In genomic region chr19:38614067-38614675, GRCm38 (mm10) we compare ENCODE assay signal across 26 mouse cellular contexts.
DNase-seq lines count a peak whose midpoint lies in the region; ATAC-seq lines count a peak whose summit lies in the region.
"Had no signal": no experiment of that assay in that cellular context is flagged by ENCODE, and none has a peak within 500 bp of the region (broad histone marks: within the 10 kb centered on the region; RNA-seq: fewer than 3 reads in every experiment).

No protein-coding gene starts in this region.

- no peaks in the 10 kb centered on the region for H3K27me3 ChIP-seq in forebrain, embryonic 15.5 days
- no peaks in the 10 kb centered on the region for H3K27me3 ChIP-seq in forebrain, embryonic 10.5 days (ENCODE audit: poor library complexity, severe bottlenecking)
- H3K27me3 ChIP-seq in midbrain, embryonic 11.5 days (ENCODE audit: control insufficient read depth, insufficient read depth, low read length): no peaks in the 10 kb centered on the region
- no peaks in the 10 kb centered on the region for H3K27me3 ChIP-seq in midbrain, embryonic 14.5 days (ENCODE audit: control insufficient read depth, insufficient read depth, low read length)
- H3K27me3 ChIP-seq: heart, embryonic 15.5 days; kidney, embryonic 15.5 days; limb, embryonic 12.5 days; liver, embryonic 13.5 days; midbrain, embryonic 12.5 days had no signal

- H3K9me3 ChIP-seq in forebrain, embryonic 15.5 days: no peaks in the 10 kb centered on the region
- no peaks in the 10 kb centered on the region for H3K9me3 ChIP-seq in forebrain, embryonic 10.5 days
- no peaks in the 10 kb centered on the region for H3K9me3 ChIP-seq in midbrain, embryonic 11.5 days (ENCODE audit: control insufficient read depth, low read length)
- no peaks in the 10 kb centered on the region for H3K9me3 ChIP-seq in midbrain, embryonic 14.5 days (ENCODE audit: control insufficient read depth, low read length)
- H3K9me3 ChIP-seq: heart, embryonic 10.5 days; heart, embryonic 15.5 days; kidney, embryonic 15.5 days; limb, embryonic 12.5 days; liver, embryonic 13.5 days; midbrain, embryonic 12.5 days had no signal

- H3K27ac ChIP-seq in forebrain, embryonic 15.5 days (replicated peaks): no peak overlapping the region
- no peak overlapping the region for H3K27ac ChIP-seq in forebrain, embryonic 10.5 days
- no peak overlapping the region for H3K27ac ChIP-seq in midbrain, embryonic 11.5 days (ENCODE audit: low read depth, low read length)
- H3K27ac ChIP-seq in midbrain, embryonic 14.5 days (replicated peaks; ENCODE audit: low read depth, low read length): no peak overlapping the region
- H3K27ac ChIP-seq: heart, embryonic 10.5 days; heart, embryonic 15.5 days; kidney, embryonic 15.5 days; limb, embryonic 12.5 days; liver, embryonic 13.5 days; midbrain, embryonic 12.5 days had no signal

- no peak overlapping the region for H3K4me2 ChIP-seq in forebrain, embryonic 15.5 days (replicated peaks)
- no peak overlapping the region for H3K4me2 ChIP-seq in midbrain, embryonic 11.5 days
- H3K4me2 ChIP-seq in midbrain, embryonic 14.5 days (ENCODE audit: low read length): no peak overlapping the region
- H3K4me2 ChIP-seq: heart, embryonic 15.5 days; kidney, embryonic 15.5 days; limb, embryonic 12.5 days; liver, embryonic 13.5 days; midbrain, embryonic 12.5 days had no signal

- no peaks in the 10 kb centered on the region for H3K36me3 ChIP-seq in forebrain, embryonic 15.5 days
- H3K36me3 ChIP-seq in forebrain, embryonic 10.5 days (replicated peaks): no peaks in the 10 kb centered on the region
- H3K36me3 ChIP-seq in midbrain, embryonic 11.5 days (ENCODE audit: control insufficient read depth, insufficient read depth, low read length): no peaks in the 10 kb centered on the region
- no peaks in the 10 kb centered on the region for H3K36me3 ChIP-seq in midbrain, embryonic 14.5 days (ENCODE audit: control insufficient read depth, insufficient read depth, low read length)
- H3K36me3 ChIP-seq: heart, embryonic 10.5 days; heart, embryonic 15.5 days; kidney, embryonic 15.5 days; limb, embryonic 12.5 days; liver, embryonic 13.5 days; midbrain, embryonic 12.5 days had no signal

- H3K4me1 ChIP-seq in forebrain, embryonic 15.5 days: peaks cover 5% of the 10 kb centered on the region; the same call in 1 of the 2 replicates
- peaks cover 10% of the 10 kb centered on the region for H3K4me1 ChIP-seq in forebrain, embryonic 10.5 days
- no peaks in the 10 kb centered on the region for H3K4me1 ChIP-seq in midbrain, embryonic 11.5 days (ENCODE audit: control insufficient read depth, insufficient read depth, low read length)
- H3K4me1 ChIP-seq in midbrain, embryonic 14.5 days (ENCODE audit: control insufficient read depth, insufficient read depth, low read length): no peaks in the 10 kb centered on the region
- H3K4me1 ChIP-seq: heart, embryonic 10.5 days; kidney, embryonic 15.5 days; limb, embryonic 12.5 days; liver, embryonic 13.5 days had no signal

- peak; percentile 51; the same call in 1 of the 2 replicates for ATAC-seq in forebrain, embryonic 15.5 days (replicated peaks)
- ATAC-seq in midbrain, embryonic 11.5 days (ENCODE audit: low FRiP score): peak; percentile 70
- ATAC-seq in midbrain, embryonic 14.5 days (ENCODE audit: low FRiP score, low TSS enrichment): no peak
- ATAC-seq: activated CD4-positive, CD25-positive, alpha-beta regulatory T cell, adult 4 months; hindbrain, embryonic 16.5 days had no signal

- WGBS in forebrain, embryonic 15.5 days: 22% methylated on average over 11 of the region's 11 CpGs
- 69% methylated on average over 11 of the region's 11 CpGs for WGBS in forebrain, embryonic 10.5 days
- 68% methylated on average over 11 of the region's 11 CpGs for WGBS in midbrain, embryonic 11.5 days
- 44% methylated on average over 11 of the region's 11 CpGs for WGBS in midbrain, embryonic 14.5 days

- H3K9ac ChIP-seq in forebrain, embryonic 15.5 days (replicated peaks): no peak overlapping the region
- H3K9ac ChIP-seq in midbrain, embryonic 11.5 days (ENCODE audit: low read length): no peak overlapping the region
- H3K9ac ChIP-seq in midbrain, embryonic 14.5 days (replicated peaks; ENCODE audit: low read length): no peak overlapping the region
- H3K9ac ChIP-seq: heart, embryonic 15.5 days; kidney, embryonic 15.5 days; limb, embryonic 12.5 days; liver, embryonic 13.5 days; midbrain, embryonic 12.5 days had no signal

- no peak for DNase-seq in forebrain, embryonic 10.5 days (ENCODE audit: extremely low spot score, low spot score)
- no peak for DNase-seq in midbrain, embryonic 11.5 days (ENCODE audit: low spot score, missing footprints)
- no peak for DNase-seq in midbrain, embryonic 14.5 days
- peak; percentile 13 for DNase-seq in retina, embryonic 14.5 days (ENCODE audit: low spot score)
- DNase-seq in cerebellum, adult 9-11 months: no peak
- DNase-seq in left cerebral cortex, adult 9 months (ENCODE audit: low spot score in 2 of 2): no peak
- DNase-seq: adrenal gland, adult 2 months; adrenal gland, postnatal 36 days; cerebellum, adult 2 months; cerebellum, postnatal 25 days; gastrocnemius, postnatal 10 days; kidney, adult 18-20 months; kidney, postnatal 25 days; liver, embryonic 13.5 days; lung, adult 2 months; right cerebral cortex, postnatal 25 days; thymus, adult 2 months; thymus, postnatal 36 days had no signal

- H3K4me3 ChIP-seq in forebrain, embryonic 15.5 days: no peak overlapping the region
- H3K4me3 ChIP-seq in forebrain, embryonic 10.5 days: no peak overlapping the region
- no peak overlapping the region for H3K4me3 ChIP-seq in midbrain, embryonic 11.5 days (ENCODE audit: low read depth, low read length)
- H3K4me3 ChIP-seq in midbrain, embryonic 14.5 days (replicated peaks; ENCODE audit: low read depth, low read length): no peak overlapping the region
- H3K4me3 ChIP-seq: heart, embryonic 10.5 days; heart, embryonic 15.5 days; kidney, embryonic 15.5 days; limb, embryonic 12.5 days; liver, embryonic 13.5 days; midbrain, embryonic 12.5 days had no signal
